Mouse (Mus musculus) frontal cortex, postnatal 25 days (tissue): ENCODE data around the gene Rtn4rl2.

Experiments used
- DNase-seq, 2 experiments: peaks; one replicate each; pipeline ENCODE4 v3.0.0; 2022; ENCODE audit warnings: low spot score in 2 of 2

The Rtn4rl2 gene

GRCm38 (mm10) chr2:84850407-84851129 is 35.9 kb downstream of the Rtn4rl2 start:
- DNase-seq, result no peak

DNA sequence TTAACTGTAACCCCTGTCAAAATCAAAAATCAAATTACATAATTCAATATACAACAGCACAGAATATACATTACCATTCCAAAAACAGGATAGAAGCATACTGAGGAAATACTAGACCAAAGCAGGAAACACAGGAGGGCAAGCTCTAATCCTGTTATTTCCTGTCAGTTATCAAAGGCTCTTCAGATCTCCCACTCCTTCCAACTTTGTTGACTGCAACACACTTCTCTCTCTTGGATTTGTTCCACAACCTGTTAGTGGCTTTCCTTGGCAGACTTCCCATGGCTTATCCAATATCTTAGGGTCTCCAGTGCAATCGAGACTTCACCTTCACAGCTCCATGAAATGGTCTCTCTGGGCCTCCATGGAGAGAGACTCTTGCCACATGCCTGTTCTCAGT is 41.3 kb downstream of the Rtn4rl2 start:
- no peak for DNase-seq

DNA sequence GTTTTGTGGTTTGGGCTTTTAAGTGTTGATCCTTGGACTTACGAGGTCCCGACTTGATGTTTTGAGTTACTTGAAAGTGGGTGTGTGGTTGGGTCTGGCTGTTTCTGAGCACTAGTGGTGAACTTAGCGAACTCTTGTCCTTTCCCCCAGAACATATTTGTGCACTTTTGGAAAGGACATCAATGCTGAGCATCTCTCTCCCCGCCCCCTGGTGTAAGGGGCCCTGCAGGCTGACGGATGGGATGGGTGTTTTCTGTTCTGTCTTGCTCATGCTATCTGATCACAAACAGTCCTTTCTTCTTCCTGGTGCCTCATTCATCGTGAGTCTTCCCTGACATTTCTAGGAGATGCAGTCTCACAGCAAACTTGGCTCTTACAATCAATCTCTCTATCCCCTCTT is 42.9 kb downstream of the Rtn4rl2 start:
- no peak for DNase-seq

DNA sequence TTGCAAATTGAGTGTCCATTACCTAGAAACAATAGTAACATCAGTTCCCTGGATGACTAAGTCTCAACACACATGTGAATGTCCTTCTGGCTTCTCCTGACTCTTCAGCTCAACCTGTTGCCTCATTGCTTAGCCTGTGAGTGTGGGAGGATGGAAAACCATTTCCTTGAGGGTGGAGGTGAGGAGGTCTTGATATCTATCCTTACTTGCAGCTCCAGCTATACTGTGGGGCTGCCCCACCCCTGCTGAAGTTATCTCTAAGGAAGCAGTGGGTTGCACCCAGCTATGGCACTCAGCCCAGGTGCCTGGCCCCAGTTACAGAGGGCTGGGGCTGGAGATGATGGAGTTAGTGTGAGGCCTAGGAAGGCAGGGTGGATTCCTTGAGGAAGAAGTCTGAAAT is 44.6 kb downstream of the Rtn4rl2 start:
- DNase-seq, result no peak

DNA sequence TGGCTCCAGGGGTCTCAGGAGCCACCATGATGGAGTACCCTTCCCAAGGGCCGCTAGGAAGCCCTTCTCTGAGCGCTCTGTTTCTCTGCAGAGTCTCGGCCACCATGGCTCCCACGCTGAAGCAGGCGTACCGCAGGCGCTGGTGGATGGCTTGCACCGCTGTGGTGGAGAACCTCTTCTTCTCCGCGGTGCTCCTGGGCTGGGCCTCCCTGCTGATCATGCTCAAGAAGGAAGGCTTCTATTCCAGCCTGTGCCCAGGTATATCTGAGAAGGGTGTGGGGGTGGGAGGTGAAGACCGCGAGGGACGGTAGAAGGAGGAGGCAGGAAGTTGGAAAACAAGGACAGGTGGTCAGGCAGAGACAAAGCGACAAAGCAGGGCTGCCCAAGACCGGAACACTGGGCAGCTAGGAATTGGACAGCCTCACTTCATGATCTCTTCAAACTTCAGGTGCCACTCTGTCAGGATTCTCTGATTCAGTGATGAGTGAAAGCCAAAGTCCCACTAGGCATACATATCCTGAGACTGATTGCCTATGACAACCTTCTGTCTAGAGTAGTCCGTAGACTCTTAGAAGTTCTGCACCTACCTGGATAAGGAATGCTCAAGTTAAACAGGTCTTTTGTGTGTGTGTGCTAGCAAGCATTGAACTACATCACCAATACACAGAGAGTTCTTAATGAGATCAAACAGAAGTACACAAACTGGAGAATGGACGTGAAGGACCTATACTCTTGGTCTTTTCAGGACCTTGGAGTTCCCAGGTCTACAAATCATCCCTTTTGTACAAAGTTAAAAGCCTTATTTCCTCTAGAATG is 45.6 kb downstream of the Rtn4rl2 start:
- DNase-seq, result no peak

DNA sequence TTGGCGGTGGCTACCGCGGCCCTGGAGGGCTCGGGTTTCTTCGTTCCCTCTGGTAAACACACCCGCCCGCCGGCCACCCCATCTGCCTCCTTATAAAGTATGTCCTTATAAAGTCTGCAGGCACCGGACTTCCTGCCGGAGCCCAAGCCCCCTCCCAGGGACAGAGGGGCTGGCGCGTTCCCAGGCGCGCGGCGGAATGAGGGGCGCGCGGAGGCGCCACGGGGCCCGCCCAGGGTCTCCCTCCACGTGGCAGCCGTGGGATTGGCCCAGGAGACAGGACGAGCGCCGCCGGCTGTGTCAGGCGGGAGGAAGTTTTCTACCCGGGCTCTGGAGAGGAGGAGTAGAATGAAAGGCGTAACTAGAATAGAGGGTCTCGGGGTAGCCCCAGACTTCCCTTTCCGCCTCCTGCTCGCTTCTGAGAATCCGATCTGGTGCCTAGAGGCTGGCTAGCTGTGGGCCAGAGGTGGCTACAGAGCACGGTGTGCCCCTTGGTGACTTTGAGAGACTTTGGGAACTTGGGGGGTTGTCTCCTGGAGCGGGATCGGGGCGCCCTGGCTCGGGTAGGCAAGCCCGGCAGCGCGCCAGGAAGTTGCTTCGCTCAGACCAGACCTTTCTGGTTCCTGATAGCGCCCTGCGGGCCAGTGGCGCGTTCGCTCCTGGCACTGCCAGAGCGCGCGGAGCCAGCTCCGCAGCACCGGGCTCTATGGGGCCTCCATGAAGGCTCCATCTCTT is 46.3 kb downstream of the Rtn4rl2 start:
- no peak for DNase-seq

GRCm38 (mm10) chr2:84838993-84839980 is 47.2 kb downstream of the Rtn4rl2 start:
- DNase-seq, result no peak

- no peak for DNase-seq
These were observed 47.9 kb downstream of the Rtn4rl2 start, which contains the start of gene Slc43a1 for GRCm38 (mm10) chr2:84838593-84838949. Gene Slc43a1 (plus strand): TSS chr2:84838850.

- no peak for DNase-seq
These were observed 48.5 kb downstream of the Rtn4rl2 start for GRCm38 (mm10) chr2:84837817-84838592.

- DNase-seq, result no peak
These were observed 49.4 kb downstream of the Rtn4rl2 start for GRCm38 (mm10) chr2:84837107-84837506.

DNA sequence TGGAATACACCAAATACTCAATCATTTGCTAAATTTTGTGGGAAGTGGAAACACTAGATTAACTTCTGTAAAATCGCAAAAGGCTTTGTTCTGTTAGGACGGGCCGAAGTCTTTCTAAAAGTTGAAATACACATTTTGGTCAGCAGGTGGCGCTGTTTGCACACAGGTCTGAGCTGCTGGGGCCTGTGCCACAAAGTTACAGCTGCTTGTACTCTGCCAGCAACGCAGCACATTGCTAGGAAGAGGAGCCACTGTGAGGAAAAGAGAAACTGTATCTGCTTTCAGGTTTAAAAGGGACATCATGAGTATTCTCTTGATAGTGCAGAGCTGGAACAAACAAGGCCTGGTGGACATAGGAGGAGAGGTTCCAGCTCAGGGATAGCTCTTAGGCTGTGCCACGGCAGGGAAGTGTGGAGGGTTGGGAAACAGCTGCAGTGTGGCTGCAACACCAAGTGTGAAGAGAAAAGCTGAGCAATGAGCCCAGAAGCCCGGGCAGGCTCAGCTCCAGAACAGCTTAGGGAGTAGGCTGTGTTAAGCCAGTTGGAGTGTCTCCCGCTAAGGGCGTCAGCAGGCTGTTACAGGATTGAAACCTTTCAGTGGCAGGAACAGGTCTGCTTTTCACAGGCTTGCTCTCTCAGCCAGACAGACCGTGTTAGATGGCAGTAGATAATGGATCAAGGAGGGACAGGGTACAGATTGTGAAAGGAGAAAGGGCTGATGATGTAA is 54.7 kb downstream of the Rtn4rl2 start:
- DNase-seq, result peak; percentile 70 to 85

- DNase-seq, result no peak
These were observed 59.1 kb downstream of the Rtn4rl2 start for GRCm38 (mm10) chr2:84827283-84827920.

DNA sequence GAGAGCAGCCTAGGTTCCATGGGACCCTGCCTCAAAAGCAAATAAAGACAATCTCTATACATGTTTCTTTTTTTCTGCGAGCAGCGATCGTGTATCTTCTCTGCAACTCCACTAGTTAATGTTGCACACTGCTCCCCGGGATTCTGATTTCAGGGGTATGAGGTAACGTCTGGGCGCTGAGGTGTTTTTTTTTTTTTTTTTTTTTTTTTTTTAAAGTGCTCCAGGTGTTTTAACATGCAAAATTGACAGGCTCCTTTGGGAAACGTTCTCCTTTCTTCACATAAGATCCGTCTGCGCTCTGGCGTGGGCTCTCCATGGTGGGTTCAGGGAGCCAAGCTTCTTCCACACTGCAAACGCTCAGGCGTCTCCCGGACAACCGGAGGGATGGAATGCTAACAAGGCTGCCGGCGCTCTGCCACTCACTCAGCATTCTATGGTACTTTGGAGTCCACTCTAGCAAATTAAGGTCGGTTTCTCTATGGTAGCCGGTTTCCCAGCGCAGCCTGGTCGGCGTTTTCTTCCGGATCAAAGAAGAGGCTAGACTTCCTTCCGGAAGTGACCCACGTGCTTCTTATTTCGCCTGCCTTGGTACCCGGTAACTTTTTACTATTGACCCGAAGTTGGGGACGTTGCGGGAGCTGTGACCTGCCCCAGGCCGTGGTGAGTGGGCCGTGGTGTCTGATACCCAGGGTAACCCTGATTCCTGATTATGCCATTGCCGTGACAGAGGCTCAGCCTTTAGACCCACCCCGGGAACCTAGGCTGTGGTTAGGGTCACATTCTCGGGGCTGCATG is 59.8 kb downstream of the Rtn4rl2 start, which contains the start of gene Timm10:
Gene Timm10 (plus strand): TSS at position 510 of the 795 bp plus-strand sequence.
- peak; percentile 69 to 82 for DNase-seq

DNA sequence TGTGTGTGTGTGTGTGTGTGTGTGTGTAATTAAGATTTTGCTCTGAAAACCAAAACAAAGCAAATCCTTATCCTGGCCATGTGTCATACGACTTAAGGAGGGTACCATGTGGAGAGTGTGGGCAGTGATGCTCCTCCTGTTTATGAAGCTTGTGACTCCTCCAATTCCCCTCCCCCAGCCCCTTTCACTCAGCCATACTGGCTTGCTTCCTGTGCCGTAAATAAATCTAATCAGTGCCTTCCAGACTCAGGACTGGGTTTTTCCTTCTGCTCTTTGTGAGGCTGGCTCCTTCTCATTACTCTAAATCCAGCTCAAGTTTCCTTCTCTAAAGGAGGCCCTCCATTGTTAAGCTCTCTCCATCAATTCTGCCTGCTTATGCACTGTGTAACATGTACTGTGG is 63.3 kb downstream of the Rtn4rl2 start:
- no peak for DNase-seq

- DNase-seq, result no peak
These were observed 64.0 kb downstream of the Rtn4rl2 start, which contains the start of gene Smtnl1 for GRCm38 (mm10) chr2:84822552-84822951. Gene Smtnl1 (minus strand): TSS chr2:84822652.
